Mouse (Mus musculus): ENCODE measurements at regions not wholly inside any gene's neighbourhood (a gene's known extent, or its start where the extent isn't known, plus 50 kb on each side); places are given as distances from the start of the nearest gene placed in this dataset.
A peak's percentile ranks its signal among the peaks of the same experiment; 100 is the strongest.

GRCm38 (mm10) chr8:10869866-10870265 lies 138.4 kb downstream of the Irs2 start:
- DNase-seq (ENCODE audit: low spot score in 2 of 2) = no peak

GRCm38 (mm10) chr8:10866696-10867395 lies 141.4 kb downstream of the Irs2 start:
- DNase-seq (ENCODE audit: low spot score in 2 of 2) = no peak

DNA sequence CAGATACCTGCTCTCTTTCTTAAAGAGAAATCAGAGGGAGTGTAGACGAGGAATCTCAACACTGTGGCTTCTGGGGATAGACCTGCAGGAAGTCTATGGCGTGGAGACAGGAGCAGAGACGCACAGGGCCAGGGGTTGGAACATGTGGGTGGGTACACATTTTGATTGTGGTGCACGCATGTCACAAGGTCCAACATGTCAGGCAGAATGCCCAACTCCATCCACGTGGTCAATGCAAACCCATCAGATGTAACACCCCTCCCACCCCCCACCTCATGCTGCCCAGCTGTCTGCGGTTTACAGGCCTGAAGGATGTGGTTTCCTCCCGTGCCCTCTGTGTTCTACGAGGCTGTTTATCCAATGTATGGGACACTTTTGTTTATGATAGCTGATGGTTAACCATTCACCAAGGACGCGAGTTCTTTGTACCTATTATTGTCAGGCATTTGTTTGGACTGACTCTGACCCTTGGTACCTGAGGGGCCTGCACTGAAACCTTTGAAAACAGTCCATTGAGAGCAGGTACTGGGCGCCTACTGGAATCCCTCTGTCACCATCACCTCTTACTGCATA lies 142.2 kb downstream of the Irs2 start:
- DNase-seq (ENCODE audit: low spot score in 2 of 2) = no peak

GRCm38 (mm10) chr8:10865415-10865821 lies 142.8 kb downstream of the Irs2 start:
- no peak for DNase-seq (ENCODE audit: low spot score in 2 of 2)

DNA sequence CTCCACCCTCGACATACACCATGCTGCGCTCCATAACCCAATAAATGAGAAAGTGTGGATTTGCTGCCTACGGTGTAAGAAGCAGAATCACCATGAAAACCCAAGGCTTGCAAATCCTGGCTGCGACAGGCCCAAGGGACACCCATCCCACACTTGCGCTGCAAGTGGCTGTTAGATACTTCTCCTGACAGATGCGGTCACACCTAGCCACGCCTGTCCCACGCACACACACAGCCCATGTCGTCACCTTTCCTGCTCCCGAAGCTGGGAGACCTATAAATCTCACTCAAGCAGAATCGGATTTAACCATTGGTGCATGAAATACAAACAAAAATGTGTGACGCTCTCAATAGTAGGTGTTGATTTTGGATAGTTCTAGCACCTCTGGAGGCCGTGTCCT lies 145.8 kb downstream of the Irs2 start:
- no peak for DNase-seq (ENCODE audit: low spot score in 2 of 2)

DNA sequence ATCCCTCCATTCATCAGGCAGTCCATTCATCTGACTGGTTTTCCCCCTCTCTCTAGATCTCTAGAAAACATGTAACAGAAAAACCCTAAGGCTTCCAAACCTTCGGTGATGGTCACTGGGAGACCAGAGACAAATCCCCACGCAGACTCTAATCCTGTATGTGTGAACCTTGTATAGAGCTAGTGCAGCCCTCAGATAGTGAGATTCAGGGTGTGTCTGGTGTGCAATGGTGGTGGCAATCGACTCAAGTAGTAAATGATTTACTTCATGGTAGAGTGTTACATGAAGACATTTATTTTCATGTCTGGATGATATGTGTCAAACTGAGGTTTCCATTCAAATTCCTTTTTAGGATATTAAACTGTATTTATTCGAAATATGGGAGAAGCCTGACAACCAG lies 147.4 kb downstream of the Irs2 start:
- DNase-seq (ENCODE audit: low spot score in 2 of 2) = no peak

DNA sequence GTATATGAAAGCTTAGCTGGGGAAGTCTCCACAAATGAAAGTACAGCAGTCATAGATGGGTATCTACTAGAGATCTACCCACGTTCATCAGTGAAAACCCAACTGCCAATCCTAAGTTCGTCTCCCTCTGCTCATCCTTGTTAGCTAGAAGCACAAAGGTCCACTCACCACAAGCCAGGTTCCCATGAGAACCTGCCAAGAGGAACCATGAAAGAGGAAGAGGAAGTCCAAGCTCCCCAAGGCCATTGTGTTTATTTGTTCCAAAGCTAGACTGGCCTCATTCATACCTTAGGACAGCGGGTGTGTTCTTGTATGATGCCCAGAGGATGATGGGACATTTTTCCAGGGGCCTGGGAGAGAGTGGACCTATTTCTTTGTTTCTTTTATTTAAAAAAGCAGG lies 150.4 kb downstream of the Irs2 start:
- DNase-seq (ENCODE audit: low spot score in 2 of 2) = no peak

GRCm38 (mm10) chr8:10856996-10857720 lies 151.1 kb downstream of the Irs2 start:
- no peak for DNase-seq (ENCODE audit: low spot score in 2 of 2)

DNA sequence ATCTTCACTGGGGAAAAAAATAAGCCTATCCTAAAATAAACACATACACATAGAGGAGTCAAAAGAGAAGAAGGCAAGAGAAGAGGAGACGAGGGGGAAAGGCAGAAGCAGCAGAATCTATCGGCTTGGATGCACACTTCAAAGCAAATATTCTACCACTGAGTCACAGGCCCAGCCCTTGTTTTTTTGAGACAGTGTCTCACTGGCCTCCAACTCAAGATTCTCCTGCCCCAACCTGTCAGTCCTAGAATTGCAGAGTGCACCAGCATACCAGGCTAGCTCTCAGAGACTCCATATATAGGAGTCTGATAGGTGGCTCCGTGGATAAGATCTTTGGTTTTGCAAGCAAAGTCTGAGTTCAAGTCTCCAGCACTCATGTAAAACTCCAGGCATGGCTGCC lies 152.6 kb downstream of the Irs2 start:
- no peak for DNase-seq (ENCODE audit: low spot score in 2 of 2)

- DNase-seq (ENCODE audit: low spot score in 2 of 2) = no peak
Observed at GRCm38 (mm10) chr8:10855131-10855530, 153.1 kb downstream of the Irs2 start.

DNA sequence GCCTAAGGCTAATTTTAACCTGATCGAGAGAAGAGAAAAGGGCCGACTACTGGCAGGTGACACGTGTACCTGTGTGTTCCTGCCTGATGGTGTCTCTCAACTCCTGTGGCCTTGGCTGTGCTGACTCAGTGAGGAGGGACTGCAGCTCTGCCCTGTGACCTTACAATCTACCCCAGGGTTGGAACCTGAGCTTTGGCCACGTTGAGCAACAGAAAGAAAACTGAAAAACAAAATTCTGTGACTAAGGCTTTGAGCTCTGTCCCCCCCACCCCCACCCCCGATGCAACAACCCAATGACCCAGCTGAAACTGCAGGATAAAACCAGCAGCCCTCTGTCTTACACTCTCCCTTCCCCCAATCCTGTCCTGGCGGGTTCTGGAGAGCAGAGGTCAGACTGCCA lies 153.7 kb downstream of the Irs2 start:
- no peak for DNase-seq (ENCODE audit: low spot score in 2 of 2)

DNA sequence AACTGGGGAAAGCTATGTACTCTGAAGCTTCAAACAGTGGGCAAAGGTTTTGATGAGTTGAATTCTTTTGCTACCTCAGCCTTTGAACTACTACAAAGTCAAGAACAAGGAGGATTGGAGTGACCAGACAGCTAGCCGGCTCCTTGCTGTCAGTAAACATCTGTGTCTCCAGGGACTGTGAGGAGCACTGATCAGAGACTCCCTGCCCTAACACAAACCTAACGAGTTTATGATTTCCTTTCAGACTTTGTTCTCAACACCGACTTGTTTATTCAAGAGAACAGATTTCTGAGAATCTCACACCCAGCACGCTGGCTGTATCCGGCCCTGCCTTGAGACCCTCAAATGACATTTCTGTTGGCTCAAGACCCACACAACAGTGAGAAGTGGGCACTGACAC lies 154.4 kb downstream of the Irs2 start:
- DNase-seq (ENCODE audit: low spot score in 2 of 2) = no peak

GRCm38 (mm10) chr8:10849916-10850315 lies 158.3 kb downstream of the Irs2 start:
- DNase-seq (ENCODE audit: low spot score in 2 of 2) = no peak

GRCm38 (mm10) chr8:10845607-10846006 lies 162.7 kb downstream of the Irs2 start:
- no peak for DNase-seq (ENCODE audit: low spot score in 2 of 2)

GRCm38 (mm10) chr8:10840853-10841531 lies 167.3 kb downstream of the Irs2 start:
- DNase-seq (ENCODE audit: low spot score in 2 of 2) = no peak

GRCm38 (mm10) chr8:10840044-10840443 lies 168.2 kb downstream of the Irs2 start:
- no peak for DNase-seq (ENCODE audit: low spot score in 2 of 2)

- DNase-seq (ENCODE audit: low spot score in 2 of 2) = no peak
Observed at GRCm38 (mm10) chr8:10835054-10835453, 173.2 kb downstream of the Irs2 start.

GRCm38 (mm10) chr8:10831864-10832263 lies 176.4 kb downstream of the Irs2 start:
- no peak for DNase-seq (ENCODE audit: low spot score in 2 of 2)

- DNase-seq (ENCODE audit: low spot score in 2 of 2) = no peak
Observed at GRCm38 (mm10) chr8:10831277-10831676, 177.0 kb downstream of the Irs2 start.

DNA sequence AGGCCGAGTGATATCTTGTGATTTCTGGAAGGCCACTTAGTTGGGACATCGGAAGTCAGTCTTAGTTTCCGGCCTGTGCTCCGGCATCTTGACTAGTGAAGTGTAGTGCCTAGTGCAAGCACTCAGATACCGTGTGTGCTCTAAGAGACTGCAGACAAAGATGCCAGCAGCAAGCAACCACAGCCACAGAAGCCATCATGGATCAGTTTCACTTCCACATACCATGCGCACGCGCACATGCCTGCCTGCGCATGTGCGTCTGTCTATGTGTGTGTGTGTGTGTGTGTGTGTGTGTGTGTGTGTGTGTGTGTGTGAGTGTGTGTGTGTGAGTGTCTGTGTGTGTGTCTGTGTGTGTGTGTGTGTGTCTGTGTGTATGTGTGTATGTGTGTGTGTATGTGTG lies 177.4 kb downstream of the Irs2 start:
- DNase-seq (ENCODE audit: low spot score in 2 of 2) = no peak

GRCm38 (mm10) chr8:10828580-10828979 lies 179.7 kb downstream of the Irs2 start:
- DNase-seq (ENCODE audit: low spot score in 2 of 2) = no peak

DNA sequence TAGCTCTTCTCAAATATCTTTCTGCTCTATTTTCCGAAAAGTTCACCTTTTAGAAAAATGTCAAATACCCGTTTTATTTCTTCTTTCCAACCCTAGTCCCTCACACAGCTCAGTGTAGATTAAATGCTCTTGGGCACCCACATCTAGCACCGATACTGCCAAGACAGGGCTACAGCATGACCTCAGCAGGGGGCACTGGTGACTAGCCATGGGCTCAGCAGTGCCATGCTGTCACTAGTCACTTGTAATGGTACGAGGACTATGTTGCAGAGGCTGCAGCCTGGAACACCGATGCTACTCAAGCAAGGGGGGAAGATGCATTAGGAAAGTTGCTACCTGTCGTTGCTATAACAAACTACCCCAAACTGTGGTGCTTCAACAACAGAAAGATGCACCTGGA lies 180.7 kb downstream of the Irs2 start:
- peak in 1 of 2 experiments; percentile 12 for DNase-seq (ENCODE audit: low spot score in 2 of 2)

All from adrenal gland, adult 18-20 months (tissue).